Mouse (Mus musculus) intestine, postnatal 0 days (tissue): ENCODE measurements around the gene Sec61a2. TPM values are rescaled to one million over a fixed set of nuclear protein-coding genes. Genes with fewer than 3 reads are reported as not detected.

ENCODE experiments used
- ATAC-seq: fragments of 200-750 bp; cut with Nextera tagmentation; 2 replicates; pipeline ENCODE4 v1.8.0; 2017; ENCODE audit warnings: mild to moderate bottlenecking, moderate TSS enrichment, moderate library complexity
- H3K27ac ChIP-seq: fragments of 300-500 bp; sonication (generic); 2 replicates; pipeline ENCODE4 v1.5.1; 2014; ENCODE audit warnings: mild to moderate bottlenecking, low read depth, low read length, moderate library complexity
- H3K27me3 ChIP-seq: fragments of 300-500 bp; sonication (generic); replicated peaks from 2 replicates; pipeline ENCODE4 v1.6.1; 2014; ENCODE audit warnings: low read length, mixed read lengths; ENCODE audit not compliant: control insufficient read depth, insufficient read depth
- H3K36me3 ChIP-seq: fragments of 300-500 bp; sonication (generic); 2 replicates; pipeline ENCODE4 v1.6.1; 2014; ENCODE audit warnings: mild to moderate bottlenecking, moderate library complexity; ENCODE audit not compliant: control insufficient read depth, insufficient read depth
- H3K4me1 ChIP-seq: fragments of 300-500 bp; sonication (generic); replicated peaks from 2 replicates; pipeline ENCODE4 v1.6.1; 2014; ENCODE audit warnings: antibody characterized with exemption, low read length, mixed read lengths; ENCODE audit not compliant: control insufficient read depth, insufficient read depth
- H3K4me2 ChIP-seq: fragments of 300-500 bp; sonication (generic); replicated peaks from 2 replicates; pipeline ENCODE4 v1.6.1; 2014; ENCODE audit warnings: low read depth, mild to moderate bottlenecking, moderate library complexity
- H3K4me3 ChIP-seq: fragments of 300-500 bp; sonication (generic); 2 replicates; pipeline ENCODE4 v1.5.1; 2014; ENCODE audit warnings: low read depth, low read length
- H3K9ac ChIP-seq: fragments of 300-500 bp; sonication (generic); 2 replicates; pipeline ENCODE4 v1.6.1; 2014; ENCODE audit warnings: mild to moderate bottlenecking, low read depth, low read length
- H3K9me3 ChIP-seq: fragments of 300-500 bp; sonication (generic); 2 replicates; pipeline ENCODE4 v1.6.1; 2016; ENCODE audit warnings: mixed run types; ENCODE audit not compliant: control insufficient read depth
- CTCF ChIP-seq: sonication (generic); IDR thresholded peaks from 2 replicates; pipeline ENCODE4 v1.5.1; 2016; ENCODE audit warnings: low read depth, mild to moderate bottlenecking, control low read depth, antibody characterized with exemption, moderate library complexity
- WGBS: fragments of 180-500 bp; shearing (Covaris S2); extraction: QIAGEN DNeasy Blood & Tissue Kit; methylation state at CpG from one replicate; pipeline ENCODE4 v1.1.7; 2014; 5-methylcytosine and 5-hydroxymethylcytosine counted together
- polyA plus RNA-seq: library from polyadenylated mRNA; unstranded; fragments of >200 nt; fragmentation: Nextera tagmentation; extraction: Ambion mirVana; gene quantifications from 2 replicates; pipeline ENCODE4 v1.2.1, GENCODE M21; 2015

Sec61a2 gene
- polyA plus RNA-seq, 1 experiment from 2014 or later: 17.5 TPM

- no peak overlapping the region for H3K9ac ChIP-seq
- no peak for TF ChIP-seq CTCF
- no peak overlapping the region for H3K27ac ChIP-seq
- H3K27me3 ChIP-seq: no peaks in the 10 kb centered on the region
- peaks cover 66% of the 10 kb centered on the region for H3K36me3 ChIP-seq
- H3K4me1 ChIP-seq: no peaks in the 10 kb centered on the region
- no peak overlapping the region for H3K4me3 ChIP-seq
- H3K4me2 ChIP-seq: no peak overlapping the region
- 78% methylated on average over 10 of the region's 10 CpGs for WGBS
- no peak for ATAC-seq
- no peaks in the 10 kb centered on the region for H3K9me3 ChIP-seq
These were observed 74.0 kb downstream of the Sec61a2 start for GRCm38 (mm10) chr2:5821264-5821663.

Other genes starting within 250 kb of the Sec61a2 start
- 11.3 and 14.0 TPM in 2 replicates for gene Camk1d, start 180.9 kb downstream of the Sec61a2 start, polyA plus RNA-seq
- 22.9 and 24.1 TPM in 2 replicates for gene Nudt5, start 50.4 kb downstream of the Sec61a2 start, polyA plus RNA-seq
- 126 and 129 TPM in 2 replicates for gene Cdc123, start 50.3 kb downstream of the Sec61a2 start, polyA plus RNA-seq
- 0.22 and 0.47 TPM in 2 replicates for gene Gm13199, start 32.5 kb downstream of the Sec61a2 start, polyA plus RNA-seq
- gene Dhtkd1, start 47.4 kb upstream of the Sec61a2 start, polyA plus RNA-seq: 0.26 and 0.27 TPM in 2 replicates
- 5.1 and 5.2 TPM in 2 replicates for gene Upf2, start 56.0 kb upstream of the Sec61a2 start, polyA plus RNA-seq
- 9.0 and 10.4 TPM in 2 replicates for gene Proser2, start 234.8 kb upstream of the Sec61a2 start, polyA plus RNA-seq